Mouse (Mus musculus): ENCODE data around the gene Ece1.

Gene Ece1

GRCm38 (mm10) chr4:137993291-137993758, 131.3 kb downstream of the Ece1 start:
- DNase-seq = peak; percentile 99

- peak; percentile 64 for DNase-seq
These were observed 132.0 kb downstream of the Ece1 start for GRCm38 (mm10) chr4:137993821-137994561.

GRCm38 (mm10) chr4:137994562-137995336, 132.7 kb downstream of the Ece1 start:
- DNase-seq = no peak

GRCm38 (mm10) chr4:137995399-137995798, 133.4 kb downstream of the Ece1 start:
- DNase-seq = no peak

GRCm38 (mm10) chr4:137998232-137998631, 136.2 kb downstream of the Ece1 start:
- DNase-seq = no peak

- DNase-seq = no peak
These were observed 138.6 kb downstream of the Ece1 start for GRCm38 (mm10) chr4:138000682-138001081.

GRCm38 (mm10) chr4:138003909-138004610, 142.0 kb downstream of the Ece1 start:
- DNase-seq = no peak

- no peak for DNase-seq
These were observed 143.7 kb downstream of the Ece1 start for GRCm38 (mm10) chr4:138005781-138006180.

GRCm38 (mm10) chr4:138006951-138007613, 145.0 kb downstream of the Ece1 start:
- DNase-seq = no peak

GRCm38 (mm10) chr4:138008646-138009045, 146.6 kb downstream of the Ece1 start:
- DNase-seq = no peak

GRCm38 (mm10) chr4:138009786-138010502, 147.9 kb downstream of the Ece1 start:
- no peak for DNase-seq

GRCm38 (mm10) chr4:138013723-138014479, 151.9 kb downstream of the Ece1 start:
- DNase-seq = no peak

All from cerebellum, adult 11-12 months (tissue).